Mouse (Mus musculus) right cerebral cortex, adult 2 months (tissue): ENCODE measurements around the gene Hoxc8.
A peak's percentile ranks its signal among the peaks of the same experiment; 100 is the strongest.

Experiments used
- DNase-seq, 2 experiments: peaks; one replicate each; pipeline ENCODE4 v3.0.0; 2021 to 2022; ENCODE audit warnings: low spot score in 2 of 2

Gene Hoxc8

DNA sequence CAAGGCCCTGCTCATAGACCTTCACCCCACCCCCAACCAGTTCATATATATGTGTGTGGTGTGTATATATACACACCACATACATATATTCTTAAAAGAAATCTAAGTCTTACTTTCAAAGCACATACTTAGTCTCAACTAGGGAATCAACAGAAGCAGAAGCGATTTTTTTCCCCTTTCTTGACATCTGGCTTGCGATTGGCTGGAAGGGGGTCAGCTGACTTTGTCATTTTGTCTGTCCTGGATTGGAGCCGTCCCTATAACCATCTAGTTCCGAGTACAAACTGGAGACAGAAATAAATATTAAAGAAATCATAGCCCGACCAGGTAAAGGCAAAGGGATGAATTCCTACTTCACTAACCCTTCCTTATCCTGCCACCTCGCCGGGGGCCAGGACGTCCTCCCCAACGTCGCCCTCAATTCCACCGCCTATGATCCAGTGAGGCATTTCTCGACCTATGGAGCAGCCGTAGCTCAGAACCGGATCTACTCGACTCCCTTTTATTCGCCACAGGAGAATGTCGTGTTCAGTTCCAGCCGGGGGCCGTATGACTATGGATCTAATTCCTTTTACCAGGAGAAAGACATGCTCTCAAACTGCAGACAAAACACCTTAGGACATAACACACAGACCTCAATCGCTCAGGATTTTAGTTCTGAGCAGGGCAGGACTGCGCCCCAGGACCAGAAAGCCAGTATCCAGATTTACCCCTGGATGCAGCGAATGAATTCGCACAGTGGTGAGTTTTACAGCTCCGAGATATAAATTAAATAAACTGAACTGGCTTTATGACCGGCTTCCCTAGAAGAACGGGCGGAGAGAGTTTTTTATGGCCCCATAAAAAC, 19.1 kb downstream of the Hoxc8 start:
- DNase-seq = no peak

DNA sequence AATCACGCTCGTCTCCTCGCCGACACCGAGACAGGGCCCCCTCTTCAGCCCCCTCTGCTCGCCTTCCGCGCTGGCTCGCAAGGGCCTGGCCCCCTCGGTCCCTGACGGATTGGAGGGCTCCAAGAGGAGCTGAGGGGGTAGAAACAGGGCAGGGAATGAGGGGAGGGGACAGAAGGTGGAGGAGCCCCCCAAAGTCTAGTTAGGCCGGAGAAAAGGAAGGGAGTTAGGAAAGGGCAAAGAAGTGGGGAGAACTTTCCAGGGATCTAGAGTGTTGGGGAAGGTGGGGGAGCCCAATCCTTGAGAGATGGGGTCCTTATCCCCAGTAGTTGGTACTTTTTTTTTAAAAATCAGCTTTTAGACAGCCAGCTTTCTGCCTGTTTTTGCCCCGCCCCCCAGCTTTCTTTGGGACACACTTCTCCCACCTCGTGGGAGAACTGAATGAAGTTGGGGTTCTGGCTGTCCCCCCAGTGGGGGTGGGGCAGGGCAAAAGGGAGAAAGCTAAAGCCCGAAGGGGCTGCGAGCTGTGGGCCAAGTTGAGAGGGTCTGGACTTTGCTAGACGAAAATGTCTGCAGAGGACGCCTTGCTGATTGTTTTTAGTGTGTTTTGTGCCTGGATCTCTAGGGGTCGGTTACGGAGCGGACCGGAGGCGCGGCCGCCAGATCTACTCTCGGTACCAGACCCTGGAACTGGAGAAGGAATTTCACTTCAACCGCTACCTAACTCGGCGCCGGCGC, 19.9 kb downstream of the Hoxc8 start:
- DNase-seq = no peak

DNA sequence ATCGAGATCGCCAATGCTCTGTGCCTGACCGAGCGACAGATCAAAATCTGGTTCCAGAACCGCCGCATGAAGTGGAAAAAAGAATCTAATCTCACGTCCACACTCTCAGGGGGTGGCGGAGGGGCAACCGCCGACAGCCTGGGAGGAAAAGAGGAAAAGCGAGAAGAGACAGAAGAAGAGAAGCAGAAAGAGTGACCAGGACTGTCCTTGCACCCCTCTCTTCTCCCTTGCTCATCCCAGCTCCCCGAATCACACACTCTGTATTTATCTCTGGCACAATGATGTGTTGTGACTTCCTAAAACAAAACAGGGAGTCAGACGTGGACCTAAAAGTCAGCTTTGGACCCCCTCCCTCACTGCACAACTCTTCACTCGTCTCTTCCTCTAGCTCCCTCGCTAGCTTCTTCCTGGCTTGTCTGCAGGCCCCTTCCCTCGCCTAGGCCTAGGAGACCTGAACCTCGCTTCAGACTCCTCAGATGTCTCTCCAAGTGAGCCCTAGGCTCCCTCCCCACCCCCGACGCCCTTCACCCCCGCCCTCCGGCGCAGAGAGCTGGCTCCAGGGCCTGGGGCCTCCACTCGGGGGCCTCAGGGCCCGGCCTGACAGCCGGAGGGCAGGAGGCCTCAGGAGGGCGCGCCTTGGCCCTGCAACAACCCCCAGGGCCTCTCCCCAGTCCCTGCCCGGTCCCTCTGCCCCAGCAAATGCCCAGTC, 20.6 kb downstream of the Hoxc8 start:
- DNase-seq = no peak

DNA sequence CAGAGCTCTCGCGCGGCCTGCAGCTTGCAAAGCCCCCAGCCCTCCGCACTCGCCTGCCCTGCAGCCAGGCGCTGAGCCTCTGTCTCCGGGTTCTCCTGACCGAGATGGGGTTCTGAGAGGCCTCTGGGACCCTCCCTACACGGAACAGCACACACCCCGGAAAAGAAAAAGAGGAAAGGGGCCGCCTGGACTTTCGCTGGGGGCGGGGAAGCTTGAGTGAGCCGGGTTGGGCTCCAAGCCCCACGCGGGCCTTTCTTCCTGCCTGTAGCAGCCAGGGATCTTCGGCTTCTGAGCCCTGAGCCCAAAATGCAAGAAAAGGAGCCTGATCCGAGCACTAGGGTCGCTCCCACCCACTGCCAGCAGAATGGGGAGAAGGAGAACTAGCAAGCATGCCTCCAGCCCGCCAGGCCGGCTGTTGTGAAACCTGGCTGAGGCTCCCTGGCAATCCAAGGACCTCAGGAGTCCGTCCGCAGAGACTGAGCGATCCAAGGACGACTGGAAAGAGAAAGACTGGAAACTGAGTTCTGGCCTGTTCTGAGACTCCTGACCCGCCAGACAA, 21.6 kb downstream of the Hoxc8 start:
- DNase-seq = no peak

DNA sequence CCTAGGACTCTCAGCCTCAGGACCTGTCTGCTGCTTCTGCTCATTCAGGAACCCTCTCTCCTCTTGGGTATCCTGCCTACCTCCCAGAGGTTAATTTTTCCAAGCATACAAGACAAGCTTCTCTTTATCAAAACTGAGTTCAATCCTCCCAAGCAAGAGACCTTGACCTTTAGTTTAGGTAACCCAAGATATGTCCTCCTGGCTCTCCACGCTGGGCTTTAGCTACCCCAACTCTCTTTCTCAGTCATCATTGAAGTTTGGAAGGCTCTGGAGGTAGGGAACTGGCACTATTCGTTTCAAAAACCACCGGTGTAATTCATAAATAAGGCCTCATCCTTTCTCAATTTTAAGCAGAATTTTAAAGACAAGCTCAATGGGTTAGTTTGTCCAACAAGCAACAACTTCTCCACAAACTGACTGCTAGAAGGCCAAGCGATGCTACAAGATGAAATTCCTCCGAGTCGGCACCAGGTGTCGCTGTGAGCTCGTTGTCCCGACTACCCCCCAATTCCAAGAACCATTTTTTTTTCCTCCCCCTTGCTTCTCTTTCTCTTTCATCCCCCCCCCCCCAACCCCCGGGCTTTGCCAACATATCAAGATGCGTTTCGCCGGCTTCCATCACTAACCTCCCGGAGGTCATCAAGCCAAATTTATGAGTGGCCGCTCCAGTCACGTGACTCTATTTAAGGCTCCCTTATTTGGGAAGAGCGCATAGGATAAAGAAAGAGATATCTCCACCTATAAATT, 23.0 kb downstream of the Hoxc8 start:
- DNase-seq = peak in 1 of 2 experiments; percentile 42

DNA sequence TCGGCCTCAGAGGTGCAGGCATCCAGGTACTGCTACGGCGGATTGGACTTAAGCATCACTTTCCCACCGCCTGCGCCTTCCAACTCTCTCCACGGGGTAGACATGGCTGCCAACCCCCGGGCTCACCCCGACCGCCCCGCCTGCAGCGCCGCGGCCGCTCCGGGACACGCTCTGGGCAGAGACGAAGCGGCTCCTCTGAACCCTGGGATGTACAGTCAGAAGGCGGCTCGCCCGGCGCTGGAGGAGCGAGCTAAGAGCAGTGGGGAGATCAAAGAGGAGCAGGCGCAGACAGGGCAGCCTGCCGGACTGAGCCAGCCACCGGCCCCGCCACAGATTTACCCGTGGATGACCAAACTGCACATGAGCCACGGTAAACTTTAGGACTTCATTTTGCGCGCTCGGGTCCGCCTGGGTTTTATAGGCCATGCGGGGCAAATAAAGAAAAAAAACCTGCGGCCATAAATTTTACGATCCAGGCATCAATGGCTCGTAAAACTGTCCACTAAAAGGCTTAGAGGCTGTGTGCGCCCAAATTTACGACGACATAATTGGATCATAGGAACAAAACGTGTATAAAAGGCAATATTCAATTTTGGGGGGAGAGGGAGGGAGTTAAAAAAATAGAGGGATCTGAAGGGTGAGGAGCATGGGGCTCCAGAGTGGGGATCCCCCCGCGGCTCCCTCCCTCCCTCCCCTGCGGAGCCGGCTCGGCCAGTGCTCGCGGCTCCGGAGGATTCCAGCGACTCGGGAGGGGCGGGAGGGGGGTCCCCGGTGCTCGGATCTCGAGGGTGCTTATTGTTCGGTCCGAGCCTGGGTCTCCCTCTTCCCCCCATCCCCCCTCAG, 24.0 kb downstream of the Hoxc8 start:
- no peak for DNase-seq

DNA sequence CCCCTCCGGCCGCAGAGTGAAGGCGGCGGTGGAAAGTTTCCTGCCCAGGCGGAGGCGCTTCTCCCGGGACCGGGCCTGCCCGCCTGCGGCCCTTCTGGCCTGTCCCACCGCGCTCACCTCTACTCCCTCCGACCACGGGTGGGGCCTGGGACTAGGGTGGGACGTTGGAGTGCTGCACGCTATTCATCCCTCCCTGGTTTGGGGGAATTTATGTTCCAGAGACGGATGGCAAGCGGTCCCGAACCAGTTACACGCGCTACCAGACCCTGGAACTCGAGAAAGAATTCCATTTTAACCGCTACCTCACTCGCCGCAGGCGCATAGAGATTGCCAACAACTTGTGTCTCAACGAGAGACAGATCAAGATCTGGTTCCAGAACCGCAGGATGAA, 24.6 kb downstream of the Hoxc8 start:
- no peak for DNase-seq

DNA sequence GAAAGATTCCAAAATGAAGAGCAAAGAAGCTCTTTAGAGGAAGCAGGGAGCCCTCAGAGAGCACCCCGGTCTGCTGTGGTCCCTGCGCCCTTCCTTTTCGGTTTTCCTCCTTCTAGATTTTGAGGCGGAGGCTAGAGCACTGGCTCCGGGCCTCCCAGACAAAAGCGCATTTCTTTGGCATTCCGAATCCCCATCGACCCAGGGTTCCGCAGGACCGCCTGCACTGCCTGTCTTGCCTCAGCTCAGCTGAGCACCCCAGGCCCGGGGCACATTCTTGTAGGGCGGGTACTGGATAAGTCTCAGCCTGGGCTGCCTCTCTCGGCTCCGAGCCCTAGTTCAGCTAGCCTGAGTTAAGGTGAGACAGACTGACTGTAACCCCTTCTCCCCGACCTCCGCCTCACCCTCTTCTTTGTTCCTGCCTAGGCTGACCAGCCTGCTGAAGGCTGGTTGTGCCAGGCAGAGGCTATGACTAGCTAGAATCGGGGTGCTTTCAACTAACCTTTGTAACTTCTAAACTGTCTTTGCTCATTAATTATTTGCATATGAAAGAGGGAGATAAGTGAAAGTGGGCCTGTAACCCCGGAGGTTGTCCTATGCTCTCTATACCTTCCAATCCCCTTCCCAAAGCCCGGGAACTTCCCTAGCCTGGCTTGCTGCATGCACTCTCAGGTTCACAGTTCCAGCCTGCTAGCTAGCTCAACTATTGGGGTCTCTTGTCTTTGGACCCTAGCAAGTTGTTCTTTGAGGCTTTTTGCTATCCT, 25.2 kb downstream of the Hoxc8 start:
- DNase-seq = no peak

DNA sequence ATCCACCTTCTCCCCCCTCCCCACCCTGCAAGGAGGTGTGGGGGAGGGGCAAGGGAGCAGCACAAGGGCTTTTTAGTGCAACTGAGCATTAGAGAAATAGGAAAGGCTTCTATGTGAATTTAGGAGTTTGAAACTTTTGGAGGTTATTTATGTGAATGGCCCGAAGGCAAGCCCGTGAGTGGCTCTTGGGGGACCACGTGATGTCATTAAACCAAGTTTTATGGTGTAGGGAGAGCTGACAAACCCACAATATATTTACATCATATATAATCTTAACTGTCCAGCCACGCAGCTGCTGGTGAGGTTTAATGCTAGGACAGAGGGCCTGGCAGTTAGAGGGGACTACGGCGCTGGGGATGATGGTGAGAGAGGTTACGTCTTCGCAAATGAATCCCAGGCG, 28.2 kb downstream of the Hoxc8 start, which contains the start of gene Hoxc4:
Hoxc4 (plus strand) TSS at position 299 of the 400 bp plus-strand sequence.
- no peak for DNase-seq

DNA sequence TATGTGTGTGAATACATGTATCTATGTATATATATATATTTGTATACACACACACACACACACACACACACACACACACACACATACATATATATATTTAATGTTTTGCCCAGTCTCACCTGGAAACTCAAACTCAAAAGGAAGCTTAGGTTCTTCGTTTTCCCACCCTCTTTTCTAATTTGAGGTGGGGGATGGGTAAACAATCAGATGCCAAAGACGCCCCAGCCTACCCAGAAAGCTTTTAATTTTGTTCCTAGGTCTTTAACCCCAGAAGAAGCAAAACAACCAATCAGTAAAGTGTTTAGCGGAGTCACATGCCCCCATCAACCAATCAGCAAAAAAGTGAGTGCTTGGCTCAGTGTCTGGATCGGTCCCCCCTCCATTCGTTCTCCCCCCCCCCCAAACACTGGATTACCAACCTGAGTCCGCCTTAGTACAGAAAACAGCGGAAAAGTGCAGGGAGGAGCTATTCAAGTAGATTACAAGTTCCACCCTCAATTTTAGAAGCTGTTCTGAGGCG, 30.6 kb downstream of the Hoxc8 start:
- DNase-seq = no peak

DNA sequence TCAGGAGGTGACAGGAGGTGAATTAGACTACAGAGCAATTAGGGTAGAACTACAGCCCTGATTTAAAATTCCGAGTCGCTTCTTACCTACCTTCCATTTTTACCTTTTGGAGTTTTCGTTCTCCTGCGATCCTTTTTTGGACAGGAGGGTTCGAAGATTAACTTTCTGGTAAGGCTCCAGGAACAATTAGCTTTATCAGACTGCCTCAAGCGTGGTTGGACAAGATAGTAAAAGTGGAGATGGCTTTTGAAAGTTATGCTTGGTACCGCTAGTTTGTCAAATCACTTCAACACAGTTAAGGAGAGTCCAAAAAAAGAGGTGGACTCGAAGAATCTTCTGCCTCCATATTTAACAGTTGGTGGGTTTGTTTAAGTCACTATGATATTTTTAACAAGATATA, 31.1 kb downstream of the Hoxc8 start:
- no peak for DNase-seq

DNA sequence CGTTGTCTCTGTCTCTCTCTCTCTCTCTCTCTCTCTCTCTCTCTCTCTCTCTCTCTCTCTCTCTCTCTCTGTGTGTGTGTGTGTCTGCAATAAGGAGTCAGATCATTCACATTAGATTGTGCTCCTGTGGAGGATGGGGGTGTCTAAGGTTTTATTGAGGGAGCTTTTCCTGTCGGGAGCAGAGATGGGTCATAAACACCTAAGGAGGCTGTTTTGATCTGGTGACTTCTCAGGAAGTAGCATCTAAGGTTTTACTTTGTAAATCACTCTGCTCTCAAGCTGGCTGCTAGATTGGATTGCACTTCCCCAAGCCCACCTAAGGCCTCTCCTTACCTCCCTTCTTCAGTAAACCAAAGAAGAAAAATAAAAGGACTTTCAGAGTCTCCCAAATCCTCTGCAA, 33.7 kb downstream of the Hoxc8 start:
- DNase-seq = no peak

DNA sequence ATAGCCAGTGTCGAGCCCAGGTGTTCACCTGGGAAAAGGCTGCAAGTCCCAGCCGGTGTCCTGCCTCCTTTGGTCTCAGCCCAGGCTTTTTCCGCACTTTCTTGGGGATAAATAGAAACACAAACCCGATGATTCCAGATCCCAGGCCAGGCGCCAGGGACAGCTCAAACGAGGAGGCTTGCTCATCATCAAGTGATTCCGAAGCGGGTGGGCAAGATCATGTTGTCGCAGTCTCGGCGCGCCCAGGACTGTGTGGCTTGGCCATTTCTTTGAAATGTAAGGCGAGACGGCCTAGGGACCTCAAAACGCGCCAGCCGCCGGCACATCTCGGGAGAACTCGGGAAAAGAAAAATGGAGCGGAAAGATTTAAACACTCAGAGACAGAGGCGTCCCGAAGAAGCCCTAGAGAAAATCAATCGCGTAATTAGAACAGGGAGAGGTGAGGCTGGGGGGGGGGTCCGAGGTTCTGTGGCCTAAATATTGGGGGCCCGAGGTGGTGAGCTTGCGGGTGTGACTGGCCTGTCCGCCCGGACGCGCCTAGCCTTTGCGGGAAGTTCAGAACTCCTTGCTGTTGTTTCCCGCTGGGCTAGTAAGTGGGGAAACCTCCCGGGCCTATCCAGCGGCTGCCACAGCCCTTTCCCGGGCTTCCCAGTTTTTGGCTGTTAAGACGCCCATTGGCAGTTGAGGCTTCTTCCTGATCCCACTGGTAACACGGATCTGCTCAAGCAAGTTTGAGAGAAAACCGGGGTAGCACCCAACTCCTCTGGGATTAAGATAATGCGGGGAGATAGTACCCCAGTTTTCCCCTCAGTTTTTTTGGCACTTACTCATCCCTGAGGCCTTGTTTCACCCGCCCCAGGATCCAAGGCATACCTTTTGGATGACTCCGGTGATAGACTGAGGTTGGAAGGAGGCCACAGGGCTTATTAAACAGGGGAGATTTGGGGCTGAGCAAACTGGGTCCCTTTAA, 37.1 kb downstream of the Hoxc8 start:
- DNase-seq = no peak

DNA sequence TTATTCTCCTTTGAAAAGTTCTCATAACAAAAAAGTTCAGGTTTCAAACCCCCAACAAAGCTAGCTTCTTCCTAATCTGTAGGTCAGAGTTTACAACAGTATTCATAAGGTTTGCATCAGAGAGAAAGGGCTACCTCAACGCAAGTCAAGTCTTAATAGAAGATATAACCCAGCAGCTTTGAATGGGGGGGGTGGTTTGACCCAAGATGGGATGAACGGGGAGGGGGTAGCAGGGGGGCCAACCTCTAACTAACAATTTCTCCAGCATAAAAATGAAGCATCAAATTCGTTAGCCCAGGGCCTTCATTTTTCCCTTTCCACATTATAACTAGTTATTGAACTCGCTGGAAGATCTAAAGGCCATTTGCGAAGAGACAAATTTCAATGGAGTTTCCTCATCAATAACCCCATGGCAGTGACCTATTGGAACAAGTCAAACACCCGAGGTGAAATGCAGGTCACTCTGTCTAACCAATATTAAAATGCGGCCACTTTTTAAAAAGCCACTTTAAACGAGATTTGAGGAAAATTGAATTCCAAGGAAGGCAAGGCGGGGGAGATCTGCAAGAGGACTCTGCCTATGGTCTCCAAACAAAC, 38.6 kb downstream of the Hoxc8 start:
- DNase-seq = no peak

DNA sequence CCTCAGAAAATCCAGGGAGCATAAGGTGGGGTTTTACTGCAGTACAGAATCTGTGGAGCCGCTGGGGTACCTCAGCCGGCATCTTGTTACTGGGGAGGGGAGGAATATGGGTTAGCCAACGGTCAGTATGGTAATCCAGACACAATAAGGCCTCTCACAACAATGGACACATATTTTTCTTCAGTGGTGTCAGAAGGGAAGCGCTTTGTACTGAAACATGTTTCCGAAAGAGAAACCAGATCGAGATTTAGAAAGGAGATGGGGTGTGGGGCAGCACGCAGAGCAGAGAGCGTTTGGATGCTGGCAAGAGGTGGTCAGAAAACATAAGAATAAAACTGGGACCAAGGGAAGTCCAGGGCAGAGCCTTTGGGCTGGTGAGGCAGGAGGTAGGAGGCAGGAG, 39.7 kb downstream of the Hoxc8 start:
- DNase-seq = no peak

DNA sequence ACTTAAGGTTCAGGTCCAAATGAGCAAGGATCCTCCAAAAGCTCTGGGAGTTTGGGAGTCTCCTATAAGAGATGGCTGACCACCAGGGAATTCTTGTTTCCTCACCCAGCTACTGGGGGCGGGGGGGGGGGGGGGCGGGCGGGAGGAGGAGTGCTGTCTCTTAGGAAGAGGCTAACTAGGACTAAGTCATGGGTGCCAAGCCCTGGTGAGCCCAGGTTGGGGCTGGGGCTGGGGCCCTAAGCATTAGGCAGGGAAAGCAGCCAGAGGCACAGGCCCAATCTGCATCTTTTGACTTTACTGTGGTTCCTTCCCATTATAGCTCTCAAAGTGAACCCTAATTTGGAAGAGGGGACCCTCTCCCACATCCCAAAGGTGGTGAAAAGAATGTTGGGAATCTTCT, 41.8 kb downstream of the Hoxc8 start:
- no peak for DNase-seq

DNA sequence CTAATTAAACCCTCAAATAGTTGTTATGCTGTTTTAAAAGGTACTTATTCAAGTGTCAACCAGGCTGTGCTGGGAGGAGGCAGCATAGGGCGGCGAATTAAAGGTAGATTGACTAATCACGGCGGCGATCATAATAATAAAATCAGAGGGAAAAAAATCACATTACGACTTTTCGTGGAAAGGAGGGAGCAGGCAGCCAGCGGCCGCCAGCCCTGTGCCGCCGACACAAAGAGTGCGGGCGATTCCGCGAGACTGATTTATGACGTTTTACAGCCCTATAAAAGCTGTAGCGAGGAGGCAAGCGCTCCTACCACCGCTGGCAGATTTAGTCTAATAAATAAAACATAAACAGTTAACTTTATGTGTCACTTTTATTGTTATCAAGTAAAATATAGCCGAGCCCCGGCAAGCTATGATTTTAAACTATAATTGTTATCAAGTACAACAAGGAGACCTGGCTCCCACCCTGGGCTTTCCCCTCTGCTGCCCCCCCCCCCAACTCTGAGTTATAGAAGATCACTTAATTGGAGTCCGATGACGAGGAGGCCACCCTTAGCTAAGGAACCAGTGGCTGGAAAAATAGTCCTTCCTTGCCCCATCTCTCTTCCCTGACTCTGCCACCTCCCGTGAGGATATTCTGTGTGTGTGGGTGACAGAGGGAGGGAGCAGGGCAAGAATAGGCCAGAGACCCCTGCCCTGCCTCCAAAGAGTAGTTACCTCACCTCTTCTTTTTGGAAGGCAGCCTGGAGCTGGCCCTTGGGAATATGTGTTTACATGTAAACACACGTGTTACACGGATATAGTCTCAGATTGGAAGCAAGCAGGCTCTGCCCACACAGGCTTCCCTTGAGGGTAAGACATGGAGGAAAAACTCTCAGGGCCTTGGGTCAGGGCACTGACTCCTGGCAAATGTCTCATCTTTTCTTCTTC, 42.5 kb downstream of the Hoxc8 start:
- DNase-seq = no peak
